Mouse (Mus musculus): ENCODE measurements around the gene Nab2.

Nab2 gene

DNA sequence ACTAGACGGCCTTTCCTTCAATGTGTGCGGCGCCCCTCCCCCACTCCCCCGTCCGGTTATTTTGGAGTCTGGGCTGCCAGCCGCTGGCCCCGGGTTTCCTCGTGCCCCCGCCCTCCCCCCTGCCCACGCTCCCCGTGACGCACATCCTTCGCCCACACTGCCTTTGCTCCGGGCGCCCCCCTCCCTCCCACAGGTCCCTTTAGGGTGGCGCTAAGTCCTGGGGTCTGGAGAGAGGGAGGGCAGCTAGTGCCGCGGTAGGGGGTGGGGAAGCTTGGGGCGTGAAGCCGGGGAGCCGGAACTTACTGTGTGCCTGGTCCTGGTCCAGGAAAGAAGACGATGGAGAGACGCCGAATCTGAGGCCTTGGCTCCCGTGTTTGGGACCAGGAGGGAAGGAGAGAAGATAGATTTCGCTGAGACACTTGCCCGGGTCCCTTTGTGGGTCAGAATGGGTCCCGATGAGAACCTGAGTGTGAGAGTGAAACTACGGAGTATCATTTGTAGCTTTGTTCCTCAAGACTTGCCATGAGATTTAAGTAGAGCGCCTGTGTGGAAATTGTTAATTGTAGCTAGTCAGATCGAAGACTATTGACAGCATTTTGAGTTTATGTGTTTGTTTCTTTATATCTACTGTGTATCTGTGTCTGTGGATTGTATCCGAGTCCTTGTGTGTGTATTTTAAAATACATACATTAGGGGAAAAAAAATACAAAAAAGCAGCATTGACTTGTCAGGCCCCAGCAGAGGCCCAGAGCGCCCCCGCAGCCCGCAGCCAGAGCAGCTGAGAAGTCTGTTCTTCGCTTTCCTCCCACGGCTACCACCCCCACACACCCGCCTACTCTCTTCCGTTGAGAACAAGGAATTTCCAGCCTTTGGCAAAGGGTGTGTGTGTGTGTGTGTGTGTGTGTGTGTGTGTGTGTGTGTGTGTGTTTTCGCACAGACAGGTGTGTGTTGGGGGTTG lies at the start of gene Nab2:
Gene Nab2, minus strand, starts transcription at position 476 of the 958 bp plus-strand sequence.
- no peak for ATAC-seq (ENCODE audit: insufficient number of reproducible peaks, low FRiP score, low TSS enrichment)

DNA sequence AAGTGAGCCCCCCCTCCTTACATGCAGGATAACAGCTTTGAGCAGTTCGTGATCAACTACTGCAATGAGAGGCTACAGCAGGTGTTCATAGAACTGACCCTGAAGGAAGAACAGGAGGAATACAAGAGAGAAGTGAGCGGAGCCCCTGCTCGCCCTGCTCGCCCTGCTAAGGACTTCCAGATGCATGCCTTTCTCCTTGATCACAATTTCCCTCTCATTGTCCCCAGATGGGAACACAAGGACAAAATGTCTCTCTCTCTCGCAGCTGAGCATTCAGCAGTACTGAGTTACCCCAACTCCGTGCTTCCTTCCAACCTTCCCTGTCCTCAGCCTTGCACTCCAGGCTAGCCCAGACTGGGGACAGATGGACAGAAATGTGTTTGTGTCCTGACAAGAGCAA lies 44.4 kb upstream of the Nab2 start:
- ATAC-seq (ENCODE audit: insufficient number of reproducible peaks, low FRiP score, low TSS enrichment): no peak

DNA sequence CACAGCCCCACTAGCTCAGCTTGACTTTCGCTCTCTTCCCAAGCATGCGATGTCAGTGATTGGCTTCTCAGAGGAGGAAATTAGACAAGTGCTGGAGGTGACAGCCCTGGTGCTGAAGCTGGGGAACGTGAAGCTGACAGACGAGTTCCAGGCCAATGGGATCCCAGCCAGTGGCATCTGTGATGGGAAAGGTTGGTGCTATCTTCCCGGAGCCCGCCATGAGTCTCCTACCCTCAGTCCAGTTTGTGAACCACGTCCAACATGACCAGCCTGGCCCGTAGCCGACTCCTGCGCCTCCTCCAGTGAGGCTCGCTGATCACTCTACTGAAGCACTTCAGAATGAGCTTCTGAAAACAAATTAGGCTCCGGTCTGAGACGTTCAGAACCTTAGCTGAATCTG lies 42.0 kb upstream of the Nab2 start:
- no peak for ATAC-seq (ENCODE audit: insufficient number of reproducible peaks, low FRiP score, low TSS enrichment)

DNA sequence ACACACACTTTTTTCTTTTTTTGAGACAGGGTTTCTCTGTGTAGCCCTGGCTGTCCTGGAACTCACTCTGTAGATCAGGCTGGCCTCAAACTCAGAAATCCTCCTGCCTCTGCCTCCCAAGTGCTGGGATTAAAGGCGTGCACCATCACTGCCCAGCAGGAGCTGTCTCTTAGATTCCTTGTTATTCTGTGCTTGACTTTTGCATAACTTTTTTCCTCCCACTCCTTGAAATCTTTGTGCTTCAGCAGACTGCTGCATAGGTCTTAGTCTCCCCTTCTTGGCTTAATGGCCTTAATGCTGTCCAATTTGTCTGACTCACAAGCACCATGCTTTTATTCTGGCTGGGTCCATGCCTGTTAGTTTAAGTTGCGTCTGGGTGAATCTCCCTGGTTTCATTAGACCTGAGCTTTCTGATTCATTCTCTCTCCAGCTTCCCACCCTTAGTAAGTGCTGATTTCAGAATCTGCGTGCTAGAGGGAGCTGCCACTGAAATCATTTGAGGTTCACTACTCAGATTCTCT lies 40.5 kb upstream of the Nab2 start:
- no peak for ATAC-seq (ENCODE audit: insufficient number of reproducible peaks, low FRiP score, low TSS enrichment)

DNA sequence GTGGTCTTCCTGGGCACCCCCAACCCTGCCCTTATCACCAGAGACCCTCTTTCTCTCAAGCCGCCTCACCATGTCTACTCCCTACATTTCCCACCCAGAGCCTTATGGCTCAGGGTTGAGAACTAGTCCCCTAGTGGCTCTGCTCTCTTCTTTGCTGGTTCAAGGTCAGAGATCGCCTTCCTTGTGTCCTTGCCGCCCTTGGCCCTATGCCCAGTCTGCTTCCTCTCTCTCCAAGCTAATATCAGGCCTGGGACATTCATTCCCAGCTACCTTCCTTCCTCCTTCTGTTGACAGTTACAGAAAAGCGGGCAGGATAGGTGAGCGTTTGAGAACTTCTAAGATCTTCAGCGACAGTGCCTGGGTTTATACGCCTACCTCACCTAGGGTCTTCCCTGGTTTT lies 39.4 kb upstream of the Nab2 start:
- no peak for ATAC-seq (ENCODE audit: insufficient number of reproducible peaks, low FRiP score, low TSS enrichment)

DNA sequence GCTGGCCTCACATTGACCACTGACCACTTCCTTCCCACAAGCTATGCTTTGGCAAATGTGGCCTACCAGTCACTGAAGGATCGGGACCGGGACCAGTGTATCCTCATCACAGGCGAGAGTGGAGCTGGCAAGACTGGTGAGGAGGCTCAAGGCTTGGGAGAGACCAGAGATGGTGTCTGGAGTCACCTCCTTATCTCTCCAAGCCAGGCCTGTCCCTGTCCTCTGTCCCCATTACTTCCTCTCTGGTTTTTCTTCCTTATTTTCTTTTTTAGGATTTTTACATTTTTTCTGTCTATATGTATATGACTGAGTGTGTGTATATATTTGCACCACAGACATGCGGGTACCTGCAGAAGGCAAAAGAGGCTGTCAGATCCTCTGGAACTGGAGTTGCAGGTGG lies 37.4 kb upstream of the Nab2 start:
- ATAC-seq (ENCODE audit: insufficient number of reproducible peaks, low FRiP score, low TSS enrichment): no peak

DNA sequence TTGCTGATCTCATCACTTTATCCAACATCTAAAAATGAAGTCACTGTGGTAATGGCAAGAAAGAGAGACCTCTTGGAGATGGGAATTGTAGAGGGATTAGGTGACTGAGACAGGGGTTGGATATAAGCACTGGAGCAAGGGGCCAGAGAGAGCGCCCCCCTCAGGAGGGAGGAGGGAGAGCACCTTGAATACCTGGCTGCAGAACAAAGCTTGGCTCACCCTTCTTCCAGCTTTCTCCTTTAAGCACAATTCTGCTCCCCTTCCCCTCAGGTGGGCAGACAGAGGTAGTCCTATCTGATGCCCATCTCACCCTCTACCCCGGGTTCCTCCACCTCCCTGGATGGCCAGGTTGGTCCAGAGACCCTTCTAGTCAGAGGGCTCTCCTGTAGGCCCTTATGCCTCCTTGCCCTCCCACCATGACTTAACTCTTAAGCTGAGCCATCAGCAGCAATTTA lies 36.4 kb upstream of the Nab2 start, which contains the start of gene Myo1a:
Gene Myo1a, plus strand, starts transcription at position 405 of the 455 bp plus-strand sequence.
- no peak for ATAC-seq (ENCODE audit: insufficient number of reproducible peaks, low FRiP score, low TSS enrichment)

DNA sequence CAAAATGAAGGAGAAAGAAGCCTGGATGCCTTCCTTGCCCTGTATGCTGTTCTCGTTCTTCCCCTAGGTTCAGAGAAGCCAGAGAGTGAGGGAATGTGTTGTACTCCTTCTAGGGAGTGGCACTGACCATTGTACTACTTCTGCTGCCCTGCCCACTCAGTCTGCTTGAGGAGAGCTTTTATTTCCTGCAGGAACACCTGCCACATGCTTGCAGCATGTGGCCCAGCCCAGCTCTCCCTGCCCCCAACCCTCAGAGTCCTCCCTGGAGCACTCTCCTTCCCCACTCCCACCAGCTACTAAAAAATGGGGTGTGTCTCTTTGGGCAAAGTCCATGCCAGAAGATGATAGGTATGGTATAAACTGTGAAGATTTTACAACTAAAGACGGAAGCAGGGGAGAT lies 35.9 kb upstream of the Nab2 start:
- no peak for ATAC-seq (ENCODE audit: insufficient number of reproducible peaks, low FRiP score, low TSS enrichment)

DNA sequence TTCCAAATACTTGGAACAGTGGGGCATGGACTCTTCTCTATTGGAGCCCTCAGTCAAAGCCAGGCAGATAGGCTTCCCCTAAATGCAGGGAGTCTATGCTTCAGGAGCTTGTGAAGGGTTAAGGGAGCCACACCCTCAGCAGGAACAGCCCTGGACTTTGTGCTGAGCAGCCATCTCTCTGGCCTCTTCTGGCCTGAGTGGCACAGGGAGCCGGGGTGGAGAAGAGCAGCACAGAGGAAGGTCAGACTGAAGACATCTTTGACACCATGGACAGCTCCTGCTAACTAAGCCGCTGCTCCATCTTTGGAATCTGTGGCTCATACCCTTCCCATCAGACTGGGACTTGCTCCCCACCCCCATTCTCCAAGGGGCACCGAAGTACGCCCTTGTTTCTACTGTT lies 34.9 kb upstream of the Nab2 start:
- ATAC-seq (ENCODE audit: insufficient number of reproducible peaks, low FRiP score, low TSS enrichment): no peak

DNA sequence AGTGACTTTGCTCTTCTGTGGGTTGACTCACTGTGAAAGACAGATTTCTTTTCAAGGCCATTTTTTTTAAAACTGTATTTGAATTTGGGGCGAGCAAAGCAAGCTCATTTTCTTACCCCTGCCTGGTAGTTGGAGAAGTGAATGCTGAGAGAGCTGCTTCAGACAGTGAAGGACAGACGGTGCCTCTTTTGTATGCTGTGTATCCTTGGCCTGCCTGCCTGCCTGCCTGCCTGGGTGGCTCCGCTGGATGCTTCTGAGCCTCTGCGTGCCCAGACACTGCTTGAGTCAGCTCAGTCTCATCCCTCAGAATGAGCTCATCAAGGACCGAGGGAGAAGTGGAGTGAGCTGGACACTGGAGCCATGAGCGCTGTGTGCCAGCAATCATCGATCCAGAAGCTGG lies 30.6 kb upstream of the Nab2 start:
- ATAC-seq (ENCODE audit: insufficient number of reproducible peaks, low FRiP score, low TSS enrichment): no peak

DNA sequence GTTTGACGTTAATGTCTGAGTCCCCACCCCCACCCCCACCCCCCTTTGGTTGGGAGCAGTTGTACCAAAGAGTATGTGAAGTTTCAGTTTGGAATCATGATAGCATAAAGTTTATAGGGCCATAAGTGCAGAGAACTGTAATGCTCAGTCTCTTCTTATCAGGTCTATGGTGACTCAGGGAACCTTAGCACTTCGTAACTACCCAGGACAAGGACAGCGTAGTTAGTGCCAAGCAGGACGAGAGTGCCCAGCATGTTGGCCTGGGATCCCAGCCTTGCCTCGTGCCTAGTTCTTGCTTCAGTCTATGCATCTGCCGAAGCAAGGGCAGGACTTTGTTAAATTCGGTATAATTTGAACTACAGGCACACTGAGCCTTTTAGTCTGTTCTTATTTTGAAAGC lies 27.4 kb upstream of the Nab2 start:
- ATAC-seq (ENCODE audit: insufficient number of reproducible peaks, low FRiP score, low TSS enrichment): no peak

DNA sequence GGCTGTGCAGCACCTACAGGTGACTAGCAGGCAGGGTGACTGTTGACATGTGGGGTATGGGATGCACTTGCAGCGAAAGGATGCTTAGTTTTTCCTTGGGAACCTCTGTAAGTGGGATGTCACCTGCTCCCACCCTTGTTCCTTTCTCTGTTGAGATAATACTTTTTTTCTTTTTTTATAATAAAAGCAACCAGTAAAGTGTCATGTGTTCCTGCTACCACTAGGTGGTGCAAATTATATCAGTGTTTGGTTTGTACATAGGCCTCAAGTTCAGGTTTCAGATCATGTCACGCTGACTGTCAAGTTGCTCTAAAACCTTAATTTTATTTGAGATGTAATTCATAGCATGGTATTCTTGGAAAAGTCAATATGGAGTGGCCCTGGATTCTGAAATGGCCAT lies 26.3 kb upstream of the Nab2 start:
- ATAC-seq (ENCODE audit: insufficient number of reproducible peaks, low FRiP score, low TSS enrichment): no peak

DNA sequence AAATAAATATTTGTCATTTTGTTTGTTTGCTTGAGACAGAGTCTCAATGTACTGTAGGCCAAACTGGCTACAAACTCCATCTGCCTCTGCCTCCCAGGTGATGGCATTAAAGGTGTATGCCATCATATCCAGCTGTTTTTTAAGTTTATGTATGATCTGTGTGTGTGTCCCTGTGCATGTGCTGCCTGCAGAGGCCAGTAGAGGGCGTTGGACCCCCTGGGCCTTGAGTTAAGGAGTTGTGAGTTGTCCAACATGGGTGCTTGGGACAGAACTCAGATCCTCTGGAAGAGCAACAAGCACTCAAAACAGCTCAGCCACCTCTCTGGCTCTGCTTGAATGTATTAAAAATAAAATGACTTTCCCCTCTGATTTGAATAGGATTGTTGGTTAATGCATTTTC lies 22.7 kb upstream of the Nab2 start:
- no peak for ATAC-seq (ENCODE audit: insufficient number of reproducible peaks, low FRiP score, low TSS enrichment)

DNA sequence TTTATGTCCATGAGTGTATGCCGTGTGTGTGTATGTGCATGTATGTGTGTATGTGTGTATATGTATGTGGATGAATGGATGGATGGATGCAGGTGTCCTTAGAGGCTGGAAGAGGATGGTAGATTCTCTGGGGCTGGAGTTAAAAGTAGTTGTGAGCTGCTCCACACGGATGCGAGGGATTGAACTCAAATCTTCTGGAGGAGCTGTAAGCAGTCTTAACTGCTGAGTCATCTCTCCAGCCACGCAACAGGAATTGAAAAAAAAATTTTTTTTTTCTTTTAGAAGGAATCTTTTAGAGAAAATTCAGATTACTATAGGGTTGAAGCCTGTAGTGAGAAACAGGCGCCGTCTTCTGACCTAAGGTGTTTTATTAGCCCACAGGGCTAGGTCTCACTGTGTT lies 14.5 kb upstream of the Nab2 start:
- no peak for ATAC-seq (ENCODE audit: insufficient number of reproducible peaks, low FRiP score, low TSS enrichment)

DNA sequence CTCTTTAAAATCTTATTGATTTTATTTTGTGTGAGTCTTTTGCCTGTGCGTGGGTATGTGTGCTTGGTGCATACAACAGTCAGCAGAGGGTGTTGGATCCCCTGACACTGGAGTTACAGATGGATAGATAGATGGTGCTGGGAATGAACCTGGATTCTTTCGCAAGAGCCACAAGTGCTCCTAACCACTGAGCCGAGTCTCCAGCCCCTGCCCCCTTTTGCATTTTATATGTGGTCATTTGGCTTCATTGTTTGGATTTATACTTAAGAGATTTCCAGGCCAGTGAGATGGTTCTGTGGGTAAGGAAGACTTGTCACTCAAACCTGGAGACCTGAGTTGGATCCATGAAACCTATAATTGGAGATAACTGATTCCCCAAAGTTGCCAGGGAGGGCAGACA lies 11.5 kb upstream of the Nab2 start:
- no peak for ATAC-seq (ENCODE audit: insufficient number of reproducible peaks, low FRiP score, low TSS enrichment)

DNA sequence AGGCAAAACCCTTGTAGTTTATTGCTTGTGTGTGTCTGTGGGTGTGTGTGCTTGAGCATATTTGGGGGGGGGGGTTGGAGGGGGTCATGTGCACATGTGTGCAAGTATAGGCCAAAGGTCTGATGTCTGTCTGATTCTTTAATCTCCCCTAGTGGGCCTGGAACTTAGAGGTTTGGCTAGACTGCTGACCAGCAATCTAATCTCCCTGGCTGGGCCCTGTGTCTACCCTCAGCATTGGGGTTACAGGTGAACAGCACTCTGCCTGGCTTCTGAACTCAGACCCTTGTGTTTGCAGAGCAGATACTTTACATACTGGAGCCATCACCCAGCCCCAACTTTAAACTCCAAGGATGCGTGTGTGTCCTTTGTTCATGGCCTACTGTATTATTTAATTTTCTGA lies 10.8 kb upstream of the Nab2 start:
- no peak for ATAC-seq (ENCODE audit: insufficient number of reproducible peaks, low FRiP score, low TSS enrichment)

DNA sequence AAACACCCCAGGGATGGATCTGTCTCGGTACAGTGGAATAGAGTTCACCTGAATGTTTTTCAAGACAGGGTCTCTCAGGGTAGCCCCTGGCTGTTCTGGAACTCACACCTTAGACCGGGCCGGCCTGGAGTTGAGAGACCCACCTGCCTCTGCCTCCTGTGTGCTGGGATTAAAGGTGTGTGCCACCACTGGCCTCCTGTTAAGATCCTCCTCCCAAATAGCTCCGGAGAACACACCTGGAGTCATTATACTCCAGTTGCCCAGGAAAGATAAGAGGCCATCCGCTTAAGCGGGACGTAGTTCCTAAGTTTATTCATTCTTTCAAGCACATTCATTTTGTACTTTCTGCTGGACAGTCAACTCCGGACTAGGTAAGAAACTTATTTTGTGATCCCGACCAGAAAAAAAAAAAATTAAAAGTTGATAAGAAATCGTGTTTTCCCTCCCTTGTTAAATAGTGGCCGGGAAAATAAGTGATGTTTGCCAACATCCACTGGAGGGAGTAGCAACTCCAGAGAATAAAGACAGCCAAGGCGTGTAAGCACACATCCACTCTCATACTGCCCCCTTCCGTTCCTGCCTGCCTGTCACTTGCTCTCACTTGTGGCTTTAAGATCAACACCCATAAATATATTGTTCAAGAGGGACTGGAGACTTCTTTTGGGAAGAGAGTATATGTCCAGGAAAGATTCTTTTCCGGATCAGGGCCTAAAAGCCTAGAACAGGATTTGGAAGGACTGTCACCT lies 9.4 kb upstream of the Nab2 start:
- 0 out of 2 replicates have a peak, but pooled peaks have one; percentile 4 for ATAC-seq (ENCODE audit: insufficient number of reproducible peaks, low FRiP score, low TSS enrichment)

DNA sequence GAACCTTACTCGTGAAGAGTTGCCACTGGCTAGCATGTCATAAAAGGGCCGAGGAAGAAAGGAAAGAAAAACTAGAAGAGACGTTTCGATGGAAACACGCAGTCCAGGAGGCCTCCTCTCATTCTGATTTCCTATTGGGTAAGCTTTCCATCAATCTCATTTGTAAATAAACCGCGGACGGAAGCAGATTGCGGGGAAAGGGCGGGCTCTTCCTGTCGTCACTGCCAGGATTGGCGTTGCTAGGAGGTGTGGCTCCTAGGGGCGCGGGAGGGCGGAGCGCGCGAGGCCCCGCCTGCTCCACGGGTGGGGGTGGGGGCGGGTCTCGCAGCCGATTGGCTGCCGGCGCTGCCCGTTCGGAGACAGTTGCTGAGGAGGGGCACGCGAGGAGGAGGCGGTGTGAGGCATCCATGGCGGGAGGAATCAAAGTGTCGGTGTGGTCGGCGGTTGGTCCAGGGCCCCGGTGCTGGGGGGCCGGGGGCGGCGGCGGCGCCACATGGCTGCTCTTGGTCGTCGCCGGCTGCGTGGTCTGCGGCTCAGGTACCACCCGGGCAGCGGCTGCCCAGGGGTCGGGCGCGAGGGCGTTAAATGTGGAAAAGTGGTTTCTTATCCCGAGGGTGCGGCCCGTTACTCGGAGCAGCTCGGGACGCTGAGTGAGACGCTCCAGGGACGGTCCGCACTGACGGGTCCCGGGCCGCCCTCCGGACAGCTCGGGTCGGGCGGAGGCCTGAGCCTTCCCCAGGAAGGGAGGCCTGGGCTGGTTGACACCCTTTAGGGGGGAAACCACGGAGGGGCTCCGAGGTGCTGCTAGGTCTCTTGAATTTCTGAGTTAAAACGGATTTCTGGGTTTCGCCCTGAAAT lies 8.6 kb upstream of the Nab2 start:
- ATAC-seq (ENCODE audit: insufficient number of reproducible peaks, low FRiP score, low TSS enrichment): peak; percentile 91

DNA sequence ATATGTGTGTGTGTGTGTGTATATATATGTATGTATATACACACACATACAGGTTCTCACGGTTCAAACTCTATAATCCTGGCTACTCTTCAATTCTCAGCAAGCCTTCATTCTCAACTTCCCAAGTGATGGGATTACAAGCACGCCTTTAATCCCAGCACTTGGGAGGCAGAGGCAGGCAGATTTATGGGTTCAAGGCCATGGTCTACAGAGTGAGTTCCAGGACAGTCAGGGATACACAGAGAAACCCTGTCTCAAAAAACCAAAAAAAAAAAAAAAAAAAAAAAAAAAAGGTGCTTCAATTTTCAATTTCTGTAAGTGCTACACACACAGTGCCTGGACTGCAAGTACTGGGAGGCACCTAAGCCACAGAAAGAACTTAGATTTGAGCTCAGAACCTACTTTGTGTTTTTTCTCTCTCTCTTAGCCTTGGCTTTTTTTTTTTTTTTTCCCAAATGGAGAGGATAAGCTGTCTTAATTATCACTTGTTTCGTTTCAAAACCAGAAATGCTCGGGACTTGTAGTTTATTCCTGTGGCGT lies 7.6 kb upstream of the Nab2 start:
- ATAC-seq (ENCODE audit: insufficient number of reproducible peaks, low FRiP score, low TSS enrichment): no peak
